Mouse (Mus musculus) cerebellum, postnatal 10 days (tissue): ENCODE results near the gene Pan3.

Source experiments
- DNase-seq, 2 experiments: peaks; one replicate each; pipeline ENCODE4 v3.0.0; 2021; ENCODE audit warnings: mixed read lengths in 2 of 2

The Pan3 gene

GRCm38 (mm10) chr5:147429535-147430305 is at the start of gene Pan3:
Gene Pan3, plus strand, starts transcription at chr5:147430161.
- peak; percentile 96 to 98 for DNase-seq

- no peak for DNase-seq
Measured at GRCm38 (mm10) chr5:147381396-147381795, 48.6 kb upstream of the Pan3 start.

- DNase-seq: no peak
Measured at GRCm38 (mm10) chr5:147386865-147387264, 43.1 kb upstream of the Pan3 start.

- no peak for DNase-seq
Measured at GRCm38 (mm10) chr5:147388376-147389008, 41.5 kb upstream of the Pan3 start.

GRCm38 (mm10) chr5:147389052-147389451 is 40.9 kb upstream of the Pan3 start:
- DNase-seq: no peak

- DNase-seq: peak; percentile 38 to 53
Measured at GRCm38 (mm10) chr5:147390772-147391171, 39.2 kb upstream of the Pan3 start.

GRCm38 (mm10) chr5:147392667-147393213 is 37.2 kb upstream of the Pan3 start:
- no peak for DNase-seq

- DNase-seq: no peak
Measured at GRCm38 (mm10) chr5:147395050-147395449, 34.9 kb upstream of the Pan3 start.

- DNase-seq: peak; percentile 34 to 41
Measured at GRCm38 (mm10) chr5:147399843-147400504, 30.0 kb upstream of the Pan3 start, which contains the start of gene Flt3. Gene Flt3, minus strand, starts transcription at chr5:147400489.

- no peak for DNase-seq
Measured at GRCm38 (mm10) chr5:147400505-147400979, 29.4 kb upstream of the Pan3 start.

GRCm38 (mm10) chr5:147401024-147401423 is 28.9 kb upstream of the Pan3 start:
- DNase-seq: no peak

GRCm38 (mm10) chr5:147402505-147402904 is 27.5 kb upstream of the Pan3 start:
- DNase-seq: peak; percentile 83 to 85

GRCm38 (mm10) chr5:147406135-147406534 is 23.8 kb upstream of the Pan3 start:
- DNase-seq: no peak

GRCm38 (mm10) chr5:147408731-147409130 is 21.2 kb upstream of the Pan3 start:
- DNase-seq: peak in 1 of 2 experiments; percentile 14

- no peak for DNase-seq
Measured at GRCm38 (mm10) chr5:147410585-147410984, 19.4 kb upstream of the Pan3 start.

GRCm38 (mm10) chr5:147417986-147418385 is 12.0 kb upstream of the Pan3 start:
- no peak for DNase-seq

- DNase-seq: peak; percentile 58 to 67
Measured at GRCm38 (mm10) chr5:147418394-147419121, 11.4 kb upstream of the Pan3 start.

- DNase-seq: peak in 1 of 2 experiments; percentile 36
Measured at GRCm38 (mm10) chr5:147423612-147424011, 6.3 kb upstream of the Pan3 start.

- DNase-seq: peak; percentile 57 to 65
Measured at GRCm38 (mm10) chr5:147426048-147426805, 3.7 kb upstream of the Pan3 start.

GRCm38 (mm10) chr5:147430361-147430935 is 487 bp downstream of the Pan3 start:
- DNase-seq: peak; percentile 67 to 72
